Mouse (Mus musculus) liver, adult 2 months (tissue): ENCODE data around the gene Nob1. TPM values are rescaled to one million over a fixed set of nuclear protein-coding genes. Genes with fewer than 3 reads are reported as not detected.

Experiments
- DNase-seq: peaks from one replicate; pipeline ENCODE4 v3.0.0-alpha.2; 2011; ENCODE audit warnings: low read depth, low spot score; ENCODE audit errors: extremely low read depth
- H3K27ac ChIP-seq: fragments of 200-500 bp; replicated peaks from 2 replicates; pipeline ENCODE4 v1.5.1; 2012; ENCODE audit warnings: low read depth, mild to moderate bottlenecking, control low read depth, inconsistent platforms, low read length; ENCODE audit not compliant: insufficient read depth
- H3K27me3 ChIP-seq: fragments of 200-500 bp; 2 replicates; pipeline ENCODE4 v1.6.1; 2012; ENCODE audit warnings: mild to moderate bottlenecking, moderate library complexity, low read length, inconsistent platforms; ENCODE audit not compliant: control insufficient read depth, insufficient read depth
- H3K36me3 ChIP-seq: fragments of 200-500 bp; 2 replicates; pipeline ENCODE4 v1.6.1; 2012; ENCODE audit warnings: low read length, inconsistent platforms; ENCODE audit not compliant: control insufficient read depth, insufficient read depth
- H3K4me1 ChIP-seq: fragments of 200-500 bp; 2 replicates; pipeline ENCODE4 v1.6.1; 2011; ENCODE audit warnings: low read length; ENCODE audit not compliant: control insufficient read depth, insufficient read depth
- H3K4me3 ChIP-seq: fragments of 200-500 bp; 2 replicates; pipeline ENCODE4 v1.5.1; 2011; ENCODE audit warnings: low read depth, mild to moderate bottlenecking, control low read depth, low read length, moderate library complexity; ENCODE audit not compliant: insufficient read depth
- H3K79me2 ChIP-seq: fragments of 200-500 bp; 2 replicates; pipeline ENCODE4 v1.6.1; 2012; ENCODE audit warnings: inconsistent platforms, mild to moderate bottlenecking, low read length, moderate library complexity; ENCODE audit not compliant: control insufficient read depth, insufficient read depth
- H3K9ac ChIP-seq: fragments of 200-500 bp; 2 replicates; pipeline ENCODE4 v1.6.1; 2012; ENCODE audit warnings: low read depth, mild to moderate bottlenecking, control low read depth, inconsistent platforms, low read length
- CTCF ChIP-seq: fragments of 200-500 bp; IDR thresholded peaks from 2 replicates; pipeline ENCODE4 v1.5.1; 2011; ENCODE audit warnings: low read depth, low read length, control low read depth
- POLR2A ChIP-seq: fragments of 200-500 bp; IDR thresholded peaks from 2 replicates; pipeline ENCODE4 v1.6.1; 2011; ENCODE audit warnings: low read length, control low read depth; ENCODE audit not compliant: insufficient read depth; ENCODE audit errors: extremely low read depth
- WGBS: fragments of 180-500 bp; shearing (Covaris S2); methylation state at CpG from one replicate; pipeline ENCODE4 v1.1.7; 2018; 5-methylcytosine and 5-hydroxymethylcytosine counted together
- polyA plus RNA-seq: library from polyadenylated mRNA; depleted of rRNA; stranded (reverse); fragments of >200 nt; gene quantifications from 2 replicates; pipeline ENCODE4 v1.2.3, GENCODE M21; 2012; rRNA removed
- total RNA-seq: library from RNA; depleted of rRNA; stranded (reverse); fragments of >200 nt; gene quantifications from 2 replicates; pipeline ENCODE4 v1.2.3, GENCODE M21; 2014; rRNA removed

The Nob1 gene
- total and polyA plus RNA-seq, 2 experiments = 2.4 to 14.3 TPM

GRCm38 (mm10) chr8:107381666-107382065 lies 43.2 kb downstream of the Nob1 start:
- H3K79me2 ChIP-seq = no peaks in the 10 kb centered on the region
- TF ChIP-seq POLR2A (no peak), CTCF (no peak)
- DNase-seq = no peak
- H3K27me3 ChIP-seq = no peaks in the 10 kb centered on the region
- H3K36me3 ChIP-seq = peaks cover 10% of the 10 kb centered on the region
- no peaks in the 10 kb centered on the region for H3K4me1 ChIP-seq
- no peak overlapping the region for H3K9ac ChIP-seq
- 92% methylated on average over 4 of the region's 4 CpGs for WGBS
- H3K4me3 ChIP-seq = no peak overlapping the region
- no peak overlapping the region for H3K27ac ChIP-seq

DNA sequence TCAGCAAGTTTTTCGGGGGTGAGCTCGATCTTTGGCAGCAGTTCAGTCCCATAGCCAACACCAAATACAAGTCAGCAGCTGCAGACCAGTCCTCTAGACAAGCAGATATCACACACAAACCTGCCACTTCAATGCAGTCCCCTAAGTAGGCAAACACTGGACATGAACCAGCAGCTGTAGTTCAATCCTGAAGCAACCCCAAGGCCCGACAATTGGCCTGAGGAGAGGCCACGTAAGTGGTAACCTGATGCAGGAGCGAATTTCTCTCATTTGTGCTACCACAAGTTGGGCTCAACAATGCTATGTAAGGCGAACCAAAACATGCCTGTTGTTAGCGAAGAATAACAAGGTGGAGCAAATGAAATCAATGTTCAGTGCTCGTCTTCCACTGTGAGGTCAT lies 44.1 kb downstream of the Nob1 start:
- Histone ChIP-seq H3K79me2 (no peaks in the 10 kb centered on the region), H3K9ac (no peak overlapping the region), H3K4me1 (no peaks in the 10 kb centered on the region), H3K4me3 (no peak overlapping the region), H3K27me3 (no peaks in the 10 kb centered on the region), H3K36me3 (peaks cover 14% of the 10 kb centered on the region), H3K27ac (no peak overlapping the region)
- TF ChIP-seq CTCF (no peak), POLR2A (no peak)
- 97% methylated on average over 8 of the region's 8 CpGs for WGBS
- DNase-seq = no peak

DNA sequence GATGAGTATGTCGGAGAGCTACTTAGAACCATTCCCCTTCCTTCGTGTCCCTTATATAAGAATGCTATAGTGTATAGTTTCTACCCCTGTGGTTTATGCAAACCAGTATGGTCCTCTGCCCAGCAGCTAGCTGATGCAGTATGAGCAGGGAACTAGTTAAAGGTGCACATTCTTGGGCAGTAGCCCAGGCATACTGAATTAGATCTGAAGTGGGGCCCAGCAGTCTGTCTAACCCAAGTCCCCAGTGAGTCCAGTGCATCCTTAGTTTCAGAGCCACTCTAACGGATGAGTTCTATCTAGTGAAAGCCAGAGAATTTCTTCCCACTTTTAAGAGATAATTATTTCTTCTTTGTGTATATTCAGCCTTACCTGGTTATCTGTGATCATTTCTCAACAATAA lies 47.5 kb downstream of the Nob1 start:
- H3K4me3 ChIP-seq = no peak overlapping the region
- no peaks in the 10 kb centered on the region for H3K4me1 ChIP-seq
- H3K36me3 ChIP-seq = peaks cover 28% of the 10 kb centered on the region
- no peak for TF ChIP-seq POLR2A
- TF ChIP-seq CTCF = no peak
- DNase-seq = no peak
- WGBS = 94% methylated on average over 3 of the region's 3 CpGs
- H3K27ac ChIP-seq = no peak overlapping the region
- no peaks in the 10 kb centered on the region for H3K79me2 ChIP-seq
- H3K27me3 ChIP-seq = no peaks in the 10 kb centered on the region
- H3K9ac ChIP-seq = no peak overlapping the region

DNA sequence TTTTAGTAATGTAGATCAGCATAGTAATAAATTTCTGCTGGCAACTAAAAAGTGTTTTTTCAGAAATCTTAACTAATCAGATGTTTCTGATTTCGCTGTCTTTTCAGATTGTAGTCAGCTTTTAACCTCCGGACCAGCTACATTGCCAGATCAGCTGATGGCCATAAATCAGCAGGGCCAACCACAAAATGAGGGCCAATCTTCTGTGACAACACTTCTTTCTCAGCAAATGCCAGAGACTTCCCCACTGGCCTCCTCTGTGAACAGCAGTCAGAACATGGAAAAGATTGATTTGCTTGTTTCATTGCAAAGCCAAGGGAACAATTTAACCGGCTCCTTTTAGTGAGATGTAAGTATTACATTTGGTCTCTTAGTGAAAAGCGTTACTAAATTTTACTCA lies 54.5 kb downstream of the Nob1 start:
- TF ChIP-seq POLR2A (no peak), CTCF (no peak)
- no peak overlapping the region for H3K4me3 ChIP-seq
- peaks cover 67% of the 10 kb centered on the region for H3K36me3 ChIP-seq
- H3K27me3 ChIP-seq = no peaks in the 10 kb centered on the region
- no peak for DNase-seq
- H3K27ac ChIP-seq = no peak overlapping the region
- H3K4me1 ChIP-seq = no peaks in the 10 kb centered on the region
- H3K9ac ChIP-seq = no peak overlapping the region
- no peaks in the 10 kb centered on the region for H3K79me2 ChIP-seq
- WGBS = 94% methylated on average over 4 of the region's 4 CpGs

Other genes with a start within 250 kb of the Nob1 start
- 9.4 and 11.5 TPM in 2 replicates for gene Nfat5, start 131.6 kb downstream of the Nob1 start, total RNA-seq
- 5.6 and 9.7 TPM in 2 replicates for gene Nfat5, start 131.6 kb downstream of the Nob1 start, polyA plus RNA-seq
- gene Nqo1, start 21.8 kb downstream of the Nob1 start, total RNA-seq = 20.0 and 20.6 TPM in 2 replicates
- 12.6 and 13.8 TPM in 2 replicates for gene Nqo1, start 21.8 kb downstream of the Nob1 start, polyA plus RNA-seq
- 11.8 and 14.4 TPM in 2 replicates for gene Wwp2, start 11.3 kb upstream of the Nob1 start, total RNA-seq
- 13.0 and 15.0 TPM in 2 replicates for gene Wwp2, start 11.3 kb upstream of the Nob1 start, polyA plus RNA-seq
- gene Psmd7, start 163.4 kb upstream of the Nob1 start, total RNA-seq = 26.6 and 32.7 TPM in 2 replicates
- 48.6 and 49.9 TPM in 2 replicates for gene Psmd7, start 163.4 kb upstream of the Nob1 start, polyA plus RNA-seq